Mouse (Mus musculus): ENCODE results near the gene Rps21. TPM values are rescaled to one million over a fixed set of nuclear protein-coding genes. Genes with fewer than 3 reads are reported as not detected.
A peak's percentile ranks its signal among the peaks of the same experiment; 100 is the strongest.

Gene Rps21
- polyA plus RNA-seq, 1 experiment from 2014 or later, result 1,364 TPM

GRCm38 (mm10) chr2:180218241-180218640, 38.9 kb upstream of the Rps21 start:
- no peaks in the 10 kb centered on the region for H3K27me3 ChIP-seq
- ChIA-PET POLR2A (interaction anchor here (0.7 kb wide), 1 partner anchor 33 kb away, joined by 3 read pairs; no protein-coding TSS in a partner anchor), CTCF (interaction anchor here (0.7 to 3.9 kb wide), 4 partner anchors 8 to 11 kb away, joined by 3 to 14 read pairs (median 6); no protein-coding TSS in a partner anchor)
- no peak for TF ChIP-seq CTCF (IDR thresholded peaks at IDR 0.05)
- in situ Hi-C loops (cut with MboI; ENCODE audit: low pct_unique_long_range_greater_than_20kb), result loop anchor here (5.0 to 25.0 kb wide), 2 partner anchors 34 to 1369 kb away; partner anchors contain the start of genes Prpf6, Samd10, Uckl1 and Zfp512b
- ATAC-seq (no peak), DNase-seq (ENCODE audit: low read depth, low spot score) (no peak)

- H3K27me3 ChIP-seq, result no peaks in the 10 kb centered on the region
- no peak for TF ChIP-seq CTCF (IDR thresholded peaks at IDR 0.05)
- CTCF ChIA-PET, result interaction anchor here (0.7 to 3.9 kb wide), 6 partner anchors 8 to 35 kb away, joined by 3 to 14 read pairs (median 4); no protein-coding TSS in a partner anchor
- DNase-seq (ENCODE audit: low read depth, low spot score) (no peak), ATAC-seq (no peak)
- in situ Hi-C loops (cut with MboI; ENCODE audit: low pct_unique_long_range_greater_than_20kb), result loop anchor here (5.0 to 25.0 kb wide), 2 partner anchors 34 to 1369 kb away; partner anchors contain the start of genes Prpf6, Samd10, Uckl1 and Zfp512b
- POLR2A ChIA-PET, result interaction anchor here (1.1 kb wide), 1 partner anchor 41 kb away, joined by 3 read pairs; no protein-coding TSS in a partner anchor
Observed at GRCm38 (mm10) chr2:180218677-180219076, 38.5 kb upstream of the Rps21 start.

- DNase-seq (ENCODE audit: low read depth, low spot score) (no peak), ATAC-seq (no peak)
- no peak for TF ChIP-seq CTCF (IDR thresholded peaks at IDR 0.05)
- CTCF ChIA-PET, result interaction anchor here (0.7 to 3.9 kb wide), 5 partner anchors 8 to 36 kb away, joined by 3 to 14 read pairs (median 3); no protein-coding TSS in a partner anchor
- H3K27me3 ChIP-seq, result no peaks in the 10 kb centered on the region
- in situ Hi-C loops (cut with MboI; ENCODE audit: low pct_unique_long_range_greater_than_20kb), result loop anchor here (5.0 to 25.0 kb wide), 2 partner anchors 33 to 1368 kb away; partner anchors contain the start of genes Prpf6, Samd10, Uckl1 and Zfp512b
- POLR2A ChIA-PET, result interaction anchor here (1.1 kb wide), 1 partner anchor 42 kb away, joined by 3 read pairs; no protein-coding TSS in a partner anchor
Observed at GRCm38 (mm10) chr2:180219145-180219943, 37.8 kb upstream of the Rps21 start.

GRCm38 (mm10) chr2:180220165-180220564, 37.0 kb upstream of the Rps21 start:
- TF ChIP-seq CTCF (IDR thresholded peaks at IDR 0.05), result no peak
- DNase-seq (ENCODE audit: low read depth, low spot score) (no peak), ATAC-seq (no peak)
- POLR2A ChIA-PET, result no interaction called here
- CTCF ChIA-PET, result interaction anchor here (1.6 kb wide), 1 partner anchor 37 kb away, joined by 3 read pairs; no protein-coding TSS in a partner anchor
- H3K27me3 ChIP-seq, result no peaks in the 10 kb centered on the region
- in situ Hi-C loops (cut with MboI; ENCODE audit: low pct_unique_long_range_greater_than_20kb), result loop anchor here (25.0 kb wide), 1 partner anchor 1367 kb away; the partner anchor contains the start of genes Prpf6, Samd10, Uckl1 and Zfp512b

- TF ChIP-seq CTCF (IDR thresholded peaks at IDR 0.05), result no peak
- no peaks in the 10 kb centered on the region for H3K27me3 ChIP-seq
- POLR2A ChIA-PET, result interaction anchor here (0.8 to 1.1 kb wide), 2 partner anchors 11 to 14 kb away, joined by 3 read pairs; no protein-coding TSS in a partner anchor
- CTCF ChIA-PET, result interaction anchor here (0.5 kb wide), 1 partner anchor 93 kb away, joined by 3 read pairs; no protein-coding TSS in a partner anchor
- ATAC-seq (no peak), DNase-seq (ENCODE audit: low read depth, low spot score) (no peak)
- in situ Hi-C loops (cut with MboI; ENCODE audit: low pct_unique_long_range_greater_than_20kb), result loop anchor here (25.0 kb wide), 1 partner anchor 1366 kb away; the partner anchor contains the start of genes Prpf6, Samd10, Uckl1 and Zfp512b
Observed at GRCm38 (mm10) chr2:180221051-180221450, 36.1 kb upstream of the Rps21 start.

GRCm38 (mm10) chr2:180222250-180222649, 34.9 kb upstream of the Rps21 start:
- DNase-seq (ENCODE audit: low read depth, low spot score) (no peak), ATAC-seq (no peak)
- TF ChIP-seq CTCF (IDR thresholded peaks at IDR 0.05), result no peak
- no peaks in the 10 kb centered on the region for H3K27me3 ChIP-seq
- POLR2A ChIA-PET, result interaction anchor here (0.7 to 4.1 kb wide), 2 partner anchors 12 to 241 kb away, joined by 3 to 14 read pairs; no protein-coding TSS in a partner anchor
- CTCF ChIA-PET, result interaction anchor here (2.0 kb wide), 1 partner anchor 13 kb away, joined by 7 read pairs; no protein-coding TSS in a partner anchor
- in situ Hi-C loops (cut with MboI; ENCODE audit: low pct_unique_long_range_greater_than_20kb), result loop anchor here (25.0 kb wide), 1 partner anchor 1365 kb away; the partner anchor contains the start of genes Prpf6, Samd10, Uckl1 and Zfp512b

GRCm38 (mm10) chr2:180224647-180225043, 32.5 kb upstream of the Rps21 start:
- ATAC-seq (no peak), DNase-seq (ENCODE audit: low read depth, low spot score) (no peak)
- H3K27me3 ChIP-seq, result no peaks in the 10 kb centered on the region
- no peak for TF ChIP-seq CTCF (IDR thresholded peaks at IDR 0.05)
- in situ Hi-C loops (cut with MboI; ENCODE audit: low pct_unique_long_range_greater_than_20kb), result loop anchor here (25.0 kb wide), 1 partner anchor 1363 kb away; the partner anchor contains the start of genes Prpf6, Samd10, Uckl1 and Zfp512b
- ChIA-PET CTCF (interaction anchor here (0.6 to 1.5 kb wide), 5 partner anchors 11 to 34 kb away, joined by 3 to 7 read pairs (median 3); no protein-coding TSS in a partner anchor), POLR2A (interaction anchor here (0.8 to 4.1 kb wide), 9 partner anchors 8 to 52 kb away, joined by 3 to 14 read pairs (median 5); partner anchors contain the start of gene Rps21)

GRCm38 (mm10) chr2:180225044-180225761, 32.0 kb upstream of the Rps21 start:
- no peak for TF ChIP-seq CTCF (IDR thresholded peaks at IDR 0.05)
- ATAC-seq (peak; percentile 36), DNase-seq (ENCODE audit: low read depth, low spot score) (no peak)
- H3K27me3 ChIP-seq, result no peaks in the 10 kb centered on the region
- in situ Hi-C loops (cut with MboI; ENCODE audit: low pct_unique_long_range_greater_than_20kb), result no loop called here
- ChIA-PET CTCF (interaction anchor here (0.6 to 1.5 kb wide), 5 partner anchors 10 to 35 kb away, joined by 3 to 7 read pairs (median 3); no protein-coding TSS in a partner anchor), POLR2A (interaction anchor here (0.8 to 4.1 kb wide), 10 partner anchors 9 to 52 kb away, joined by 3 to 14 read pairs (median 5); partner anchors contain the start of gene Rps21)

- ChIA-PET CTCF (interaction anchor here (0.8 to 1.5 kb wide), 3 partner anchors 10 to 29 kb away, joined by 3 to 4 read pairs (median 3); no protein-coding TSS in a partner anchor), POLR2A (interaction anchor here (1.1 to 4.1 kb wide), 5 partner anchors 8 to 53 kb away, joined by 4 to 14 read pairs (median 7); no protein-coding TSS in a partner anchor)
- ATAC-seq, result peak; percentile 66
- in situ Hi-C loops (cut with MboI; ENCODE audit: low pct_unique_long_range_greater_than_20kb), result no loop called here
- DNase-seq (ENCODE audit: low read depth, low spot score), result no peak
- no peaks in the 10 kb centered on the region for H3K27me3 ChIP-seq
- no peak for TF ChIP-seq CTCF (IDR thresholded peaks at IDR 0.05)
Observed at GRCm38 (mm10) chr2:180225762-180226378, 31.3 kb upstream of the Rps21 start, which contains the start of gene Lama5. Gene Lama5 (minus strand): TSS chr2:180225859.

Data from Patski (cell line).